Mouse (Mus musculus): ENCODE results near the gene Smbd1. TPM values are rescaled to one million over a fixed set of nuclear protein-coding genes. Genes with fewer than 3 reads are reported as not detected.

Gene Smbd1
- polyA plus RNA-seq, 2 experiments = 0.07 TPM; not detected in 1

DNA sequence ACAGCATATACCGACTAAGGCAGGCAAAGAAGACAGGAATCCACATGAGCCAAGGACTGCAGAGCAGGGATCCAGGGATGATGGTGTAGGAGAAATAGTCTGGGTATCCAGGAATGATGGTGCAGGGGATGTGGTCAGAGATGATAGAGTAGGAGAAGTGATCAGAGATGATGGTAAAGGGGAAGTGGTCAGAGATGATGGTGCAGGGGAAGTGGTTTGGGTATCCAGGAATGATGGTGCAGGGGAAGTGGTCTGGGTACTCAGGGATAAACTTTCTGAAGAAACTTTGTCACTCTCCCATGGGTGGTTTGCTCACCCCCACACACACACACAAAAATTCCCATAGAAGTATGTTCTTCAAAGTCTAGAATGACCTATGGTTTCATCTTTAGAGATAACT lies 15.1 kb downstream of the Smbd1 start:
- Histone ChIP-seq H3K4me3 (ENCODE audit: insufficient read depth in 1 of 2, low read depth in 2 of 2, low read length in 2 of 2) (no peak overlapping the region), H3K4me2 (ENCODE audit: low read depth) (no peak overlapping the region), H3K36me3 (replicated peaks; ENCODE audit: control insufficient read depth, insufficient read depth, low read depth) (no peaks in the 10 kb centered on the region), H3K9ac (replicated peaks) (no peak overlapping the region), H3K27ac (no peak overlapping the region), H3K27me3 (ENCODE audit: control insufficient read depth, insufficient read depth, low read length) (no peaks in the 10 kb centered on the region), H3K4me1 (replicated peaks; ENCODE audit: control insufficient read depth in 2 of 2, insufficient read depth in 2 of 2, low read length in 1 of 2) (no peaks in the 10 kb centered on the region), H3K9me3 (ENCODE audit: control insufficient read depth, low read length) (no peaks in the 10 kb centered on the region)
- no peak for ATAC-seq (ENCODE audit: insufficient read depth)
- DNase-seq (ENCODE audit: low read depth in 3 of 3, low spot score in 3 of 3) = no peak
- TF ChIP-seq EP300 (IDR thresholded peaks at IDR 0.05; ENCODE audit: low read depth) (no peak), CTCF (IDR thresholded peaks at IDR 0.05; ENCODE audit: low read depth) (no peak)
- 52% methylated on average over 1 of the region's 1 CpGs for WGBS (ENCODE audit: insufficient replicate concordance)

DNA sequence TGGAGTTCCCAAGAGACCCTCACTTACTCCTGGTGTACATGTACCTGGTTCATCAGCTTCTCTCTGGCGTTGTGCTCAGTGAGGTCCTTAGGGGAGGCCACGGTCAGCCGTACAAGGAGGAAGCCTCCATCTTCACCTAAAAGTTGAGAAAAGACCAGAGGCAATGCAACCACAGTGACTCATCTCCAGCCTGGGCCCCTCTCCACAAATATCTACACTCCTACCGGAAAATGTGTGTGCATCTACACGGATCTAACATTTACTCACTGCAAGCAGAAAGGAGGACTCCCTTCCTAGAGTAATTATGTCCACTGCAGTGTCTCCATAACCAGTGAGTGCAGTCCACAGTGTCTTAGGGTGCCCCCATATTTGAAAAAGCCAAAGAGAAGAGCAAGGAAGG lies 20.2 kb downstream of the Smbd1 start:
- H3K9me3 ChIP-seq (ENCODE audit: control insufficient read depth, low read length) = no peaks in the 10 kb centered on the region
- 63% methylated on average over 5 of the region's 5 CpGs for WGBS (ENCODE audit: insufficient replicate concordance)
- no peak overlapping the region for H3K9ac ChIP-seq (replicated peaks)
- H3K27ac ChIP-seq = no peak overlapping the region
- no peaks in the 10 kb centered on the region for H3K27me3 ChIP-seq (ENCODE audit: control insufficient read depth, insufficient read depth, low read length)
- no peaks in the 10 kb centered on the region for H3K4me1 ChIP-seq (replicated peaks; ENCODE audit: control insufficient read depth in 2 of 2, insufficient read depth in 2 of 2, low read length in 1 of 2)
- DNase-seq (ENCODE audit: low read depth in 3 of 3, low spot score in 3 of 3) = no peak
- no peaks in the 10 kb centered on the region for H3K36me3 ChIP-seq (replicated peaks; ENCODE audit: control insufficient read depth, insufficient read depth, low read depth)
- no peak for TF ChIP-seq EP300 (IDR thresholded peaks at IDR 0.05; ENCODE audit: low read depth)
- no peak for TF ChIP-seq CTCF (IDR thresholded peaks at IDR 0.05; ENCODE audit: low read depth)
- no peak overlapping the region for H3K4me2 ChIP-seq (ENCODE audit: low read depth)
- ATAC-seq (ENCODE audit: insufficient read depth) = no peak
- H3K4me3 ChIP-seq (ENCODE audit: insufficient read depth in 1 of 2, low read depth in 2 of 2, low read length in 2 of 2) = no peak overlapping the region

DNA sequence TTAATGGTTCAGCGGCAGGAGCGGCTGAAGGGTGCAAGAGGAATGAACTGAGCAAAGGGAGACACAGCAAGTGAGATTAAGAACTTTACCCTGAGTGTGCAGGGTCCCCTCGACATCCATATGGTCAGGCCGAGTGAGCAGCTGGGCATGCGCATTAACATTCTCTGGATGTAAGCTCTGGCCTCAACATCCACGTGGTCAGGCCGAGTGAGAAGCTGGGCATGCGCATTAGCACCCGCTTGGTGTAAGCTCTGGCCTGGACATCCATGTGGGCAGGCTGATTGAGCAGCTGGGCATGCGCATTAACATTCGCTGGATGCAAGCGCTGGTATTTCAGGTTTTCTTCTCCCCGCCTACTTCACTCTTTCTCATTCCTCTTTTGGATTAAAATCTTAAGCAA lies 25.4 kb downstream of the Smbd1 start:
- H3K4me2 ChIP-seq (ENCODE audit: low read depth) = no peak overlapping the region
- no peak for DNase-seq (ENCODE audit: low read depth in 3 of 3, low spot score in 3 of 3)
- no peaks in the 10 kb centered on the region for H3K36me3 ChIP-seq (replicated peaks; ENCODE audit: control insufficient read depth, insufficient read depth, low read depth)
- no peak for ATAC-seq (ENCODE audit: insufficient read depth)
- H3K9me3 ChIP-seq (ENCODE audit: control insufficient read depth, low read length) = no peaks in the 10 kb centered on the region
- H3K4me1 ChIP-seq (replicated peaks; ENCODE audit: control insufficient read depth in 2 of 2, insufficient read depth in 2 of 2, low read length in 1 of 2) = peaks cover 0 to 3% of the 10 kb centered on the region in 2 experiments; a peak in 2 of 4 replicates
- H3K27ac ChIP-seq = no peak overlapping the region
- no peak for TF ChIP-seq EP300 (IDR thresholded peaks at IDR 0.05; ENCODE audit: low read depth)
- TF ChIP-seq CTCF (IDR thresholded peaks at IDR 0.05; ENCODE audit: low read depth) = no peak
- no peaks in the 10 kb centered on the region for H3K27me3 ChIP-seq (ENCODE audit: control insufficient read depth, insufficient read depth, low read length)
- H3K4me3 ChIP-seq (ENCODE audit: insufficient read depth in 1 of 2, low read depth in 2 of 2, low read length in 2 of 2) = no peak overlapping the region
- WGBS (ENCODE audit: insufficient replicate concordance) = 74% methylated on average over 13 of the region's 13 CpGs
- no peak overlapping the region for H3K9ac ChIP-seq (replicated peaks)

DNA sequence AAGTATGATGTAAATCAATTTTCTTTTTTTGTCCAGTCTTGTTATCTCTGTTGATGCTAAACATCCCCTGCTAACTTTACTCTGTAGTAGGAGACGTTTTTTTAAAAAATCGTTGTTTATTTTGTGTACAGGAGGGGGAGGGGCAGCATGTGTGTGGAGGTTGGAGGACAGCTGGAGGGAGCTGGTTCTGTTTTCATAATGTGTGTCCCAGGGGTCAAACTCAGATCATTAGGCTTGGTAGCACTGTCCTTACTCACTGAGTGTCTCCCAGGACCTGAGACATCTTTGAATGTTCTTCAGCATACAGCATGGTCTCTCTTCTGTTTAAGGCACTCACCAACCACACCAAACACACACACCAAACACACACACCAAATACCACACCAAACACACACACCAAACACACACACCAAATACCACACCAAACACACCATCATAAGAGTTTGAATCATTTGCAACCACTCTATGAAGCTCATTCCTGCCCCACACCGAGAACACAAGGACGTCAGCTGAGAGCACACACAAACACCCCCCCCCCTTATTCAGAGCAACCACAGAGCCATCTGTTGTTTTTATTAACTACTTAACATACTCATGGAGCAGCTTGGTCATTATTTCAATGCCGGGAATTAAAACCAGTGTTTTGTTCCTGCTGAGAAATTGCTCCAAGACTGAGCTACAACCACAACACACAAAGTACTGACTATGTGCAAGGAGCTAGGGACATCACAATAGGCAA lies 26.8 kb downstream of the Smbd1 start:
- TF ChIP-seq EP300 (IDR thresholded peaks at IDR 0.05; ENCODE audit: low read depth) = no peak
- TF ChIP-seq CTCF (IDR thresholded peaks at IDR 0.05; ENCODE audit: low read depth) = no peak
- H3K4me3 ChIP-seq (ENCODE audit: insufficient read depth in 1 of 2, low read depth in 2 of 2, low read length in 2 of 2) = no peak overlapping the region
- no peaks in the 10 kb centered on the region for H3K9me3 ChIP-seq (ENCODE audit: control insufficient read depth, low read length)
- WGBS (ENCODE audit: insufficient replicate concordance) = 46% methylated on average over 5 of the region's 5 CpGs
- no peak overlapping the region for H3K9ac ChIP-seq (replicated peaks)
- H3K27ac ChIP-seq = no peak overlapping the region
- no peak for DNase-seq (ENCODE audit: low read depth in 3 of 3, low spot score in 3 of 3)
- H3K27me3 ChIP-seq (ENCODE audit: control insufficient read depth, insufficient read depth, low read length) = no peaks in the 10 kb centered on the region
- H3K4me2 ChIP-seq (ENCODE audit: low read depth) = no peak overlapping the region
- H3K36me3 ChIP-seq (replicated peaks; ENCODE audit: control insufficient read depth, insufficient read depth, low read depth) = no peaks in the 10 kb centered on the region
- H3K4me1 ChIP-seq (replicated peaks; ENCODE audit: control insufficient read depth in 2 of 2, insufficient read depth in 2 of 2, low read length in 1 of 2) = peaks cover 0 to 3% of the 10 kb centered on the region in 2 experiments; a peak in 2 of 4 replicates
- no peak for ATAC-seq (ENCODE audit: insufficient read depth)

DNA sequence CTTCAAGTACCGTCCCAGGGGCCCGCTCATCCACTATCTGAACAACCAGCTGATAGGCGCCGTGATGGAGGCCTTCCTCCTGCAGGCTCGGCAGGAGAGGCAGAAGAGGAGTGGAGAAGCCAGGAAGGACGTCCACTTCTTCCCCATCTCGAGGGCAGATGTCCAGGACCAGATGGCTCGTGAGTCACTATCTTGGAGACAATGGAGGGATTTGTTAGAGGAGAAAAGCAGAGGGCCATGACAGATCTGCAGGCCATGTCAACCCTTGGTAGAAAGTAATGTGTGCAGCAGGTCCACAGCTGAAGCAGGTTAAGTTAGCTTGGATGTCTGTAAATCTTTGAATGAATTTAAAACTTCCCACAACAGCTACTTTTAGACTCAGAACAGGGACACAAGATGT lies 31.3 kb downstream of the Smbd1 start:
- TF ChIP-seq EP300 (IDR thresholded peaks at IDR 0.05; ENCODE audit: low read depth) = no peak
- TF ChIP-seq CTCF (IDR thresholded peaks at IDR 0.05; ENCODE audit: low read depth) = no peak
- DNase-seq (ENCODE audit: low read depth in 3 of 3, low spot score in 3 of 3) (no peak), ATAC-seq (ENCODE audit: insufficient read depth) (no peak)
- Histone ChIP-seq H3K4me1 (replicated peaks; ENCODE audit: control insufficient read depth in 2 of 2, insufficient read depth in 2 of 2, low read length in 1 of 2) (peaks cover 0 to 3% of the 10 kb centered on the region in 2 experiments; a peak in 2 of 4 replicates), H3K4me2 (ENCODE audit: low read depth) (no peak overlapping the region), H3K4me3 (ENCODE audit: insufficient read depth in 1 of 2, low read depth in 2 of 2, low read length in 2 of 2) (no peak overlapping the region), H3K36me3 (replicated peaks; ENCODE audit: control insufficient read depth, insufficient read depth, low read depth) (no peaks in the 10 kb centered on the region), H3K27me3 (ENCODE audit: control insufficient read depth, insufficient read depth, low read length) (no peaks in the 10 kb centered on the region), H3K9ac (replicated peaks) (no peak overlapping the region), H3K27ac (no peak overlapping the region), H3K9me3 (ENCODE audit: control insufficient read depth, low read length) (no peaks in the 10 kb centered on the region)
- 39% methylated on average over 8 of the region's 8 CpGs for WGBS (ENCODE audit: insufficient replicate concordance)
